Mouse (Mus musculus) heart, adult 11 months (tissue): ENCODE results near the gene Sun3.

Experiments
- DNase-seq: peaks from one replicate; pipeline ENCODE4 v3.0.0; 2022

Gene Sun3

DNA sequence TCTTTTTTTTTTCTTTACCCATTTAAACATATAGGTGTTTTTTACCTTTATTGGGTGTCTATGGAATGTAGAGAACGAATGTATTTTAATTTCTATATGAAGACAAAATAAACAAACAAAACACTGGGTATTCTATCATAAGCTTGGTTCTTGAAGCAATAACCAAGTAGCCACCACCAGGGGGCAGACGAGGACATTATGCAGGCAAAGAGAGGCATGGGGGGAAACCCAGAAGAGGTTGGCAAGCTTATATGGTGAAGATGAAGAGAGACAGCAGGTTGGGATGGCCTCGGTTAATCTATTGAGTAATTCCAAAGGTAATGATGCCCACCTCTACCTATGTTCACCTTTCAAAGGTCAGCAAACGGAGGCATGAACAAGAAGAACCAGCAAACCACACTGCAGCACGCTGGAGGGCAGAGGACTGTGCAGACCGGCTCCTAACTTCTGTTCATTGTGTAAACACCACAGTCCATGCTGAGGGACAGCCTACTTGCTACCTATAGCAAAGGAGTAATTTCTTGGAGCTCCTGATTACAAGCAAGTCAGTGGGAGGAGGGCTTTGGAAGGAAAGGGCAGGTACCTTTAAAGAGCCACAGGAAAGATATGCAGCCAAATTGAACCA, 65.4 kb downstream of the Sun3 start:
- peak; percentile 89 for DNase-seq

- peak; percentile 28 for DNase-seq
Measured at GRCm38 (mm10) chr11:8978154-8978553, 70.6 kb downstream of the Sun3 start.

DNA sequence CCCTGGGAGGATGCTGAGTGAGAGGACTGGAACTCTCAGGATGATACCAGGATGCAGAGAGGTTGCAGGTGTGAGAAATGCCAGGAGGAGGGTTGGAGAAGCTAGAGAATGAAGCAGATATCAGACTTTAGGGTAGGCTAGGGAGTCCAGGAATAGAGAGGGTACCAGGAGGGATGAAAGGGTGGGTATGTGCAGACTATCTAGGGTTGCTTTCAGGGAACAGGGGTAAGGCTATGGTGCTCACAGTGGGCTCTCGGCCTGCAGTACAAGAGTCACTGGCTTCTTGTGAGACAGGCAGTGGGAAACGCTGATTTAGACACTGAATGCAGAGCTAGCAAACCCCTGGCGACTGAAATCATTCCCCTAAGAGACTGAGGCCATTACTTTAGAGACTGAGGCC, 75.6 kb downstream of the Sun3 start, which contains the start of gene Pkd1l1:
Gene Pkd1l1 (minus strand): TSS at position 101 of the 400 bp plus-strand sequence.
- no peak for DNase-seq

DNA sequence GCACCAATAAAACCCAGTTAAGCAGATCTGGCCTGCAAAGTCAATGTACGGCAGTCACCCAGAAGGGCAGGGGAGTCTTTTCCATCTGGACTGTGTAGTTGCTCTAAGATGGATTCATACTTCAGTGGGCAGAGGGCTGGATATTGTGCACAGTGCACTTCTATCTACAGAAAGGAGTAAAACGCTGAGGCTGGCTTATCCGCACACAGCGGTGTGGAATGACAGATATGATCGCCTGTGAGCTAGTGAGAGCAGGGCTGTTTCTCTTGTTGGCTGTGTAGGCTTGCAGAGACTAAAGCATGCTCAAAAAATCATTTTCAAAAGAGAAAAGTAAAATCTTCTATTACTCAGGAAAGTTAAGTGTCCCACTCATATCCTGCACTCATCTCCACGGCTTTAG, 76.7 kb downstream of the Sun3 start:
- DNase-seq: no peak

GRCm38 (mm10) chr11:8970509-8970908, 78.3 kb downstream of the Sun3 start:
- DNase-seq: no peak

- no peak for DNase-seq
Measured at GRCm38 (mm10) chr11:8968094-8968493, 80.7 kb downstream of the Sun3 start.
